Mouse (Mus musculus) CD4-positive, CD25-positive, alpha-beta regulatory T cell, adult 4 months (primary cell): ENCODE results near the gene Klf13. TPM values are rescaled to one million over a fixed set of nuclear protein-coding genes. Genes with fewer than 3 reads are reported as not detected.
A peak's percentile ranks its signal among the peaks of the same experiment; 100 is the strongest.

ENCODE experiments used
- ATAC-seq: one replicate; pipeline ENCODE4 v1.8.0; 2017
- polyA plus RNA-seq, 2 experiments: library from polyadenylated mRNA; unstranded; fragments of 100-300 nt; shearing (Covaris generic); gene quantifications; one replicate each; pipeline ENCODE4 v1.2.1; 2017

Gene Klf13
- polyA plus RNA-seq, 2 experiments from 2014 or later, result 209 to 217 TPM

- ATAC-seq, result no peak
Observed at GRCm38 (mm10) chr7:63924747-63925412, 13.8 kb downstream of the Klf13 start.

- ATAC-seq, result no peak
Observed at GRCm38 (mm10) chr7:63924151-63924550, 14.6 kb downstream of the Klf13 start.

DNA sequence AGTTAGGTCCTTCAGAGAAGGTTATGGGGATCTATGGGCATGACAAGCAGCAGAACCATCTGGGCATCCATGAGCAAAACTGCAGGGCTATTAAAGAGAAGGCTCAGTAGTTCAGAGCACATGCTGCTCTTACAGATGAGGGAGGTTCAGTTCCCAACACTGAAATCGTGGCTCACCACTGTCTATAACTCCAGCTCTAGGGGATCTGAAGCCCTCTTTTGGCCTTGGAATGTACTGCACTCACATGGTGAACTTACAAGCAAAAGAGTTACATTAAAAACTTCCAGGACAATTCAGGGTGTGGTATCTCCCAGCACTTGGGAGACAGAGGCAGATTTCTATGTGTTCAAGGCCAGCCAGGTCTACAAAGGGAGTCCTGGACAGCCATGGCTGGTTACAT is 15.7 kb downstream of the Klf13 start:
- ATAC-seq, result no peak

DNA sequence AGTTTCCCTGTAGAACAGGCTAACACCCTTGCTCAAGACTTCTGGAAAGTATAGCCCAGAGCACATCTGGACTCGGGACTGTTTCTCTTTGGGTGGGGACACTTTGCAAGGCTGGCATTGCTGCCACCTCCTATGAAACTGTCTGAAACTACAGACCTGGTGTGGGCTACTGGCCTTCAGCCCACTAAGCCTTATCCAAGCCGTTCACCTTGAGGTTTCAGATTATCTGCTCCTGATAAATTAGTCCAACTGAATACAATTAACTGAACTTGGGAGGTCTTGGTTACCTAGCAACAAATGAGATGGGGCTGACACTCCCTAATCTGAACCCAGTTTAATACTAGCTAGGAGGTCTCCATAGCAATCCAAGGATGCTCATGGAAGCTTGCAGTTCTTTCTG is 16.1 kb downstream of the Klf13 start:
- ATAC-seq, result no peak

GRCm38 (mm10) chr7:63921909-63922562 is 16.7 kb downstream of the Klf13 start:
- ATAC-seq, result peak; percentile 46

DNA sequence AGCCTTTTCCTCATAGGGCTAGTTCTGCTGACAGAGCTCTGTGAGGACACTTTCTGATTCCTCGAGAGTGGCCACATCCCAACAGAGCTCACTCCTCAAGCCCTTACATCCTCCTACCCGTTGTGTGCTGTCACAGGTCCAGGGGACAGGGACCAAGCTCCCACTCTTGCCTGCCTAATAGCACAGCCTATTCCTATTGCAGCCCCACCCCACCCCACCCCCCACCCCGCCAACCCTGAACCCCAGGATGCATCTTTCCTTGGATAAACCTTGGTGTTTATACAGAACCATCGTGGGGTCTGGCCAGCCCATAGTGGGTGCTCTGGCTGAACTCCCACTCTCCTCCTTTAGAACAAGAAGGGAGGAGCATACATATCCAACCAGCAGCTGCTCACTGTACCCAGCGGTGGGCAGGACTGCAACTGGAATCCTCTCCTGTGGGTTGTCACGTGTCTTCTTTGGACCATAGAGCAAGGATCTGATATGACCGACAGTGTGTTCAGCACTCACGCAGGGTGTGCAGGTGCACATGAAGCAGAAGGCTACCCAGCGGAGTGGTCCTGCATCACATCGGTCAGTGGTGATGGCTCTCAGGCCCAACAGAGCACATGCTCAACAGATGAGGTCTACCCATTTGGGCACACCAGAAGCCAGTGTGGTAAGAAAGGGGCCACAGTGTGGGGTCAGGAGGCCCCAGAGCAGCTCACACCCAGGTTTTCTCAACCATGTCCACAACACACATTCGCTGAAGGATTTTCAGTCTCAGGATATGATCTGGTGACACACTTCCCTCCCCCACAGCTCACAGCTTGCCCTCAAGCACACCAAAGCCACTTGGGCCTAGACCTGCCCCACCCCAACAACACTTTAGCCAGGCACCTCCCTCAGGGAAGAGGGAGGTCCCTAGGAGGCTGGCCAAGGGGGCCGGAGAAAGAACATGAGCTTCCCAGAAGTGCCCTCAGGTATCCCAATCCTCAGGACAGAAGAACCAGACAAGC is 19.6 kb downstream of the Klf13 start:
- ATAC-seq, result no peak

DNA sequence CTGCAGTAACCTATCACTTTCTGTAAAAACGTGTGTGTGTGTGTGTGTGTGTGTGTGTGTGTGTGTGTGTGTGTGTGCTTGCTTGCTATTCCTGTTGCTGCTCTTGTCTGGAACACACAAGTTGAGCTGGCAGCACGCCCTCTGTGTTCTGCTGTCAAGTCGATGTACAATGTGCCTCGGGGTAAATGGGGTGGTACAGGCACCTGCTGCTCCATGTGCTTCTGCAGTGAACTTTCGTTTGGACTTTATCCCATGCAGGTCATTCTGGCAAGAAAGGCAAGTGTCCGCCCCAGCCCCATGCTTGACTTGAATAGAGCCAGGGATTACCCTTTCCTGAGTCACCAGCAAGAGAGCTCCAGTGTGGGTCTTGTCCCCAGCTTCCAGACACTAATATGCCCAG is 21.0 kb downstream of the Klf13 start:
- ATAC-seq, result no peak

DNA sequence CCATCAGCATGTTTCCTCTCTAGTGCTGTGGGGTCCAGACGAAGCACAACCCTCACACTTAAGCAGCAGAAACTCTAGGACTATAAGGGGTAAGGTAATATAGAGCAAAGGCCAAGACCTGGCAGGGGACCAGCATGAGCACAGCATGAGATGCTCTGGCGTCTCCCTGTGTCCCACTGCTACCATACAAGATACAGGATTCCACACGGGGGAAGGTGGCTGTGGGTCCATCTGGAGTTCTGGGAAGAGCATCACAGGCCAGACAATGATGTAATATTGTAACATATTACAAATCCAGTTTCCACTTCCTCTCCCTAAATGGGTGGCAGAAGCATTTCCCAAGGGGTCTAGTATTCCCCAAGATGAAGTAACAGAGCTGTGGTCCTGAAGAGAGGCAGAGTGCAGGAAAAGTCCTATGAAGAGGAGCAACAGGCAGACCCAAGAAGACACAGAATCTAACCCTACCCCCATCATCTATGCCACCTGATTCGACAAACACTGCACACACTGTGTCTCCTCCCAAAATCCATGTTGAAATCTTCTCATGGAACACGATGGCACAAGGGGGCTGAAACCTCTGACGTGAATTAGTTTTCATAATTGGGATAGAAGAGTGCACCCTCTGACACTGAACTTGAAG is 22.3 kb downstream of the Klf13 start, which contains the start of gene E030018B13Rik:
TSS of gene E030018B13Rik (plus strand) at position 590 of the 640 bp plus-strand sequence.
- no peak for ATAC-seq

DNA sequence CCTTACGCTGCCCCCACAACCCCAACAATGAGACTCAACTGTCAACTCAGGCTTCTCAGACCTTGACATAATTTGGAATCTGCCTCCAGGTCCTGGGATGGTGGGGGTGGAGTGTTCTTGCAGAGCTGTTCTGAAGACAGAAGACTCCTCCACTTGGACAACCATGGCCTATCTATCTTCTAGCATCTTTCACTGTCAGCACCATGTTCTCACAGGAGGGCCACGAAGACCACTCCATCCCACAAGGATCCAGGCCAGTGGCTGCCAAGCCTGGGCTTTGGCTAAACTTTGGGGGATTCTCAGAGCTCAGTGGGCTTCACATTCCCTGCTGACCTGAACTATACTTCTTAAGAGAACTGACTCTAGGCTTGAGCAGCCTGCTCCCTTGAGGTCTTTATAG is 23.8 kb downstream of the Klf13 start:
- ATAC-seq, result no peak

GRCm38 (mm10) chr7:63913724-63914692 is 24.7 kb downstream of the Klf13 start:
- ATAC-seq, result no peak

- ATAC-seq, result no peak
Observed at GRCm38 (mm10) chr7:63912924-63913723, 25.6 kb downstream of the Klf13 start.

DNA sequence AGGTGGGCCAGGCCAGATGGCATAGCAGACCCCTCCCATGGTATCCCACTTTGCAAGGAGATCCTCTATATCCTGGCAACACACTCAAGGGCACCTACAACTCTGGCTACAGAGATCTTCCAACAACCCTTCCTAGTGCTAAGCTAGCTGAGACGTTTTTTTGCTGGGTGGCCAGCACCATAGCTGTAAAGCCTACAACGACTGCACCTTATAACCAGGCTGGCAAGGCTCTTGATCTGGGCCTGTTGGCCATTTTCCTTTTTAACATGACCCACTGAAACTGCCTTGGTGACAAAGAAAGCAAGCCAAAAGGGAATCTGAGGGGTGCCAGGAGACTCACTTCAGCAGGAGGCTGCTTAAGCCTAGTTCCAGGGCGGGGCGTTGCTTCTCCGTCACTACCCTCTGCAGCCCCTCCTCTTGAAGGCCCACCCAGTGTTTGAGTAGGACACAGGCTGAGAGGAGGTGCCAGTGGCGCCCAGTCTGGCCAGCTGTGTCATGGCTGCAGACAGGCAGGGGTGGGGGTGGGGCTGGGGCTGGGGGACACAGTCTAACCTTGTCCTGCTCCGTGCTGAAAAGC is 26.4 kb downstream of the Klf13 start:
- ATAC-seq, result no peak

DNA sequence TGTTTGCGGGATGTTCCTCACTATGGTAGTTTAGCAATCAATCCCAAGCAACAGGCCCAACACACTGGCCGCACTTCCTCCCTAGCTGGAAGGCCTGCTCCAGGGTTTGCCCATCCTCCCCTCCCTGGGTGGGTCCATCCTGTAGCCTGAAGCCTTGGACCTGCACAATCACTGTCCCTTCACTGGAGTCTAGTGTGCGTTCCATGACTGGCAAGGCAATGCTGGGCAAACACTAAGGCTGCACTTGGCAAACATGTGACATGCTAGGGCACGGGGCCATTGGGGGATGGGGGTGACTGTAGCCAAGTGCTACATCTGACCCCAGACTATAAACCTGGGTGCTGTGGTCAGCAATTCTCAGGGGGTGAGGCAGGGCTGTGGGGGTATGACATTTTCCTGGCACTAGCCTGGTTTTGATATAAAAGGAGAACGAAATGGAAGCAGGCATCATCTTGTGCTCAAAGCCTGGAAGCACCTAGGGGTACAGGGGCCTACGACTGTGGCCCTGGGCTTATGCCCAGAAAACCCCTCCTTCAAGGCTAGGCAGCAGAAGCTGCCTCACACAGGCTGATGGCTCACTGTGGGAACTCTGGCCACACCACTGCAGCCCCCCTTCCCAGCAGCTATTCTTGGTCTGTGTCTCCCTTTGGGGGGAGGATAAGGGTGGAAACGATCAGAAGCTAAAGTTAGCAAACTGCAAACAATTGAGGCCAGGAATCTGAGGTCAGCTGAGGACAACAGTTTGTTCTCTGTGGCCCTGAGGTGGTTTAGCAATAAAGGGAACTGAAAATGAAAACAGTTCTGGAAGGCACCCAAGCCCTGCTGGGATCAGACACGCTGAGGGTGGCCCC is 27.1 kb downstream of the Klf13 start:
- no peak for ATAC-seq

GRCm38 (mm10) chr7:63910912-63911311 is 27.8 kb downstream of the Klf13 start:
- peak; percentile 40 for ATAC-seq

GRCm38 (mm10) chr7:63910225-63910624 is 28.5 kb downstream of the Klf13 start:
- ATAC-seq, result no peak

DNA sequence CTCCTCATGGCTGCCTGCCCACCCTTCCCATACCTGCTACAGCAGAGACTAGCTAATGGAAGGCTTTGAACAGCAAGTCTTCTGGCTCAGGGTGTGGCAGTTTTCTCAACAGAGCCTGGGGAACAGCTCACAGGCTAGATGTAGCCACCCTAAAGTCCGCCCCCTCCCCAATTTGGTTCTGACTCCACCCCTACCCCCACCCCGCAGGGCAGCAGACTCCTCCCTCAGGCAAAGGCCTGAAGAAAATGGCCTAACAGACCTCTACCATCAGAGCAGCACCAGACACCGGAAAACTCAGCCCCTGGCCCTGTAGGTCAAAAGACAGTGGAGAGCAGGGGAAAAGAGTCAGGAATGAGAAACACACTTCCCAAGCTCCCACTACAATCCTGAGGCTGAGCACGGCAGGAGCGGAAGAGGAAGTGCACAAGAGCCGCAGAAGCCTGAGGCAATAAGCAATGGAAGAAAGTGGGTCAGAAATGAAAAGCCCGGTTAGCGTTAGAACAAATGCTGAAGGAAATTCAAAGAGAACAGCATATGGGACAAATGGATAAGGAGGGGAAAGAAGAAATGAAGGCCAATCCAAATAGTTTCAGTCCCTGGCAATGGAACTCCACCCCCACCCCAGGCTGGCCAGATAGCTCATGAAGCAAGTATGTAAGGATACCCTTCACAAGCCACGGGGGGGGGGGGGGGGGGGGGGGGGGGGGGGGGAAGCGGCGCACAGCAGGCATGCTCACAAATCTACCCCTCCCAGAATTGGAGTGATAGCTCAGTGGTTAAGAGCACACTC is 30.0 kb downstream of the Klf13 start:
- no peak for ATAC-seq

- no peak for ATAC-seq
Observed at GRCm38 (mm10) chr7:63907778-63908495, 30.8 kb downstream of the Klf13 start.

GRCm38 (mm10) chr7:63905642-63906041 is 33.1 kb downstream of the Klf13 start:
- no peak for ATAC-seq
